Mouse (Mus musculus) mesoderm, embryonic 11.5 days (tissue): Measurements from ENCODE around the gene Fbxw7.
A peak's percentile ranks its signal among the peaks of the same experiment; 100 is the strongest.
"Not testable (repeated sequence)": the region's sequence is repeated elsewhere in the genome, so short reads cannot be mapped to it uniquely, and the experiment has no call there.

Source experiments
- DNase-seq: peaks from one replicate; pipeline ENCODE4 v3.0.0-alpha.2; 2012; ENCODE audit warnings: low read depth, low spot score

Gene Fbxw7

DNA sequence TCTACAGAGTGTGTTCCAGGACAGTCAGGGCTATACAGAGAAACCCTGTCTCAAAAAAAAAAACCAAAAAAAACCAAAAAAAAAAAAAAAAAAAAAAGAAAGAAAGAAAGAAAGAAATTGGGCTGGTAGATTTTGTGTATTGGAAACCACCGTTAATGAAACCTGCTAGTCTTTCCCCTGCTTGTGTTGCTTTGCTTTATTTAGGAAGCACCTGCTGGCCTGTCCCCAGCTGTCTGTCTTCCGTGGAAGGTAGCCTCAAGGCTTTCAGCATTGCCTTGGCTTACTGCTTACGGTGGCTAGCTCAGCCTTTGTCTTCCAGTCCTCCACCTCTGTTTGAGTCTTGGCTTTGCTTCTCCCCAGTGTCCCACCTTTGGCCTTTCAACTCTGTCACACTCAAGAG lies 11.9 kb downstream of the Fbxw7 start:
- DNase-seq, result no peak

DNA sequence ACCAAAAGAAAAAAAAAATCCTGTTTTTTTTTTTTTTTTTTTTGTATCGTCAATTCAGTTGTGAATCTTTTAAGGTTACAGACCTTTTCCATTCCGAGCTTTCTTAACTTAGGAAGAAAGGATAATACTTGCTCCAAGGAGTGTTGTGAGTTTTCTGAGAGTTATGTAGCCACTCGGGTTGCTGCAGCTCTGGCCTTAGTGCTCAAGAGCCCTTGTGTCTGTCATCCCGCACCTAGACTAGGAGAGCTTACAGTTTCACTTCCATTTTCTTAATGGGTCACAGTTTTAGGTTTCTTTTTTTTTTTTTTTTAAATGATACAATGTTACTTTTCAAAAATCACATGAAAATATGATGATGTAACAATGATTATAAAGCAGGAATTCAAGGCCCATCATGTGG lies 12.5 kb downstream of the Fbxw7 start:
- DNase-seq, result no peak

- no peak for DNase-seq
Observed at GRCm38 (mm10) chr3:84829366-84829765, 14.3 kb downstream of the Fbxw7 start.

GRCm38 (mm10) chr3:84836029-84836428 lies 21.0 kb downstream of the Fbxw7 start:
- no peak for DNase-seq

DNA sequence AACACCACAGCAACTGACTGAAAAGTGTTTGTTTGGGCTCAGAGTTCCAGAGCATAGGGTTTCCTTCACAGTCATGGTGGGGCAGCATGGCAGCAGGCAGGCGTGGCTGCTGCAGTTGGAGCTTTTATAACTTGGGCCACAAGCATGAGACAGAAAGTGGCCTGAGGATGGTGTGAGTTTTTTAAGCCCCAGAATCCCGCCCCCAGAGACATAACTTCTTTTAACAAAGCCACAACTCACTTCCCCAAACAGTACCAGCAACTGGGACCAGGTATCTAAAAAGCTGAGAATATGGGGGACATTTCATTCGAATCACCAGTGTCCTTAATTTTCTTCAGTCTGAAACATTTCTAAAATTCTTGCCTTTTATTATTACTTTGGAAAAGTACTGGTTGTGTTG lies 22.9 kb downstream of the Fbxw7 start:
- DNase-seq, result no peak

- DNase-seq, result no peak
Observed at GRCm38 (mm10) chr3:84839499-84839898, 24.4 kb downstream of the Fbxw7 start.

DNA sequence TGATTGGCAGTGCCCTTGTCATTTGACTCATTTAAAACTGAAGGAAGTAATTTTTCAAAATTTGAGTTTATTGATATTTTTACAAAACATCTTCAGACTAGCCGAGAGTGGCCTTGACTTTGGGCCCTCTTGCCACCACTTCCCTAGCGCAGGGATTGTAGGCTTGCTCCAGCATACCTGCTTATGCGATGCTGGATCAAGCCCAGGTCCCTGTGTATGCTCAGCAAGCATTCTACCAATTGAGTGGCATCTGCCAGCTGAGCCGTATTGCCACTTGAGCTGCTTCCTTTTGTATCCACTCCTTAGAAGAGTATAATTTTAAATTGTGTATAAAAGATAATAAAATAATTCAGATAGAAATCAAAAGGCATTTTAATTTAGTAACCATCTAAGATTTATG lies 26.2 kb downstream of the Fbxw7 start:
- DNase-seq, result no peak

DNA sequence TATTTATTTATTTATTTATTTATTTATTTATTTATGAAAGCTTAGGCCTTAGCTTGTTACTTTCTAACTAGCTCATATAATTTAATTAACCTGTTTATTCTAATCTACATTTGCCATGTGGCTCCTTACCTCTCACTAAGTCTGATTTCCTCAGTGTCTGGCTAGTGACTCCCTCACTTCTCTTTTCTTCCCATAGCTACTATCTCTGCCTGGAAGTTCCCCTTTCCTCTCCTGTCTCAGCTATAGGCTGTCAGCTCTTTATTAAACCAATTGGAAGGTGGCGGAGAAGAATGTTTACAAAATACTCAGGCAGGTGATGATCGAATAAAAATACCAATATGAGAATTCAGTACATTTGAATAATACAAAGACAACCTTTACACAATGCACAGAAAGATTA lies 27.7 kb downstream of the Fbxw7 start:
- DNase-seq, result no peak

- peak; percentile 62 for DNase-seq
Observed at GRCm38 (mm10) chr3:84843594-84843993, 28.5 kb downstream of the Fbxw7 start.

DNA sequence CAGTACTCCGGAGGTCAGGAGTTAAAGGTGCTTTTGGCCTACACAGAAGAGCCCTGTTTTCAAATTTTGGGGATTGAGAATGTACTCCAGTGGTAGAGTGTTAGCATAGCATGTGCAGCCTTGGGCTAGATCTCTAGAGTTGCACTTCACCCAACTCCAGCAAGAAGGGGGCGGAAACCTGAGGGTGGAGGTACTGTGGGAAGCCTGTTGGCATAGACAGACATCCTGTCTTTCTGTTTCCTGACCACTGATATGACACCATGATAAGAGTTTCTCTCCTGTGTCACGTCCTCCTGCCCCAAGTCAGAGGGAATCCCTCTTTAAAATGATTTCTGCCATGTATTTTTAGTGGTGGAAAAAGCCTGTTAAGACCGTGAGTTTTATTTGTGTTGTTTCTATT lies 33.7 kb downstream of the Fbxw7 start:
- DNase-seq, result no peak

DNA sequence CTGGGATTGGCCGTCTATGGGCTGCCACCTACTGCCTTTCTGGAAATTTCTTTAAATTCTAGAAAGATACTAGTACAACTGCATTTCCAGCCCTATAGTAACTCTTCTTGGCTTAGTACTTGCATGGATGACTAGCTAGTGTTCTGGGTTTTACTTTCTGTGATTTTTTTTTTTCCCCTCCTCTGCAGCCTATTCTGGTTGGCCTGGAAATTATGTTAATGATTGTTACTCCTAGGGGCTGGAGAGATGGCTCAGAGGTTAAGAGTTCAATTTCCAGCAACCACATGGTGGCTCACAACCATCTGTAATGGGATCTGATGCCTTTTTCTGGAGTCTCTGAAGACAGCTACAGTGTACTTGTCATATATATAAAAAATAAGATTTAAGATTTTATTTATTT lies 35.4 kb downstream of the Fbxw7 start:
- DNase-seq, result no peak

GRCm38 (mm10) chr3:84851801-84852200 lies 36.7 kb downstream of the Fbxw7 start:
- no peak for DNase-seq

GRCm38 (mm10) chr3:84852877-84853276 lies 37.8 kb downstream of the Fbxw7 start:
- DNase-seq, result no peak

GRCm38 (mm10) chr3:84854440-84854839 lies 39.4 kb downstream of the Fbxw7 start:
- DNase-seq, result no peak

DNA sequence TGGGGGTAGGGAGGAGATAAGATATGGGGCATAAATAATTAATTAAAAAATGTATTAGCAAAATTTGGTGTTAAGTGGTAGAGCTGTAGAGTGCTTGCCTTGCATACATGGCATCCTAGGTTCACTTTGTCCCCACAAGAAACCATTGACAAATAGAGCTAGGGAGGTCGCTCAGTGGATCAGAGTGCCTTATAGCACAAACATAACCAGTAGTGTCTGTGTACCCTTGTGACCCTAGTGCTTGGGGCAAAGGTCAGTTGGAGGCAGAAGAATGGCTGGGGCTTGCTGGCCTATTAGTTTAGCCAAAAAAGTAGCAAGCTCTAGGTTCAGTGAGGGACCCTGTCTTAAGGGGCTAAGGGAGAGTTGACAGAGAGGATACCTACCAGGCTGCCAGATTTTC lies 45.6 kb downstream of the Fbxw7 start:
- DNase-seq, result no peak

GRCm38 (mm10) chr3:84861817-84862216 lies 46.7 kb downstream of the Fbxw7 start:
- DNase-seq, result not testable (repeated sequence)

DNA sequence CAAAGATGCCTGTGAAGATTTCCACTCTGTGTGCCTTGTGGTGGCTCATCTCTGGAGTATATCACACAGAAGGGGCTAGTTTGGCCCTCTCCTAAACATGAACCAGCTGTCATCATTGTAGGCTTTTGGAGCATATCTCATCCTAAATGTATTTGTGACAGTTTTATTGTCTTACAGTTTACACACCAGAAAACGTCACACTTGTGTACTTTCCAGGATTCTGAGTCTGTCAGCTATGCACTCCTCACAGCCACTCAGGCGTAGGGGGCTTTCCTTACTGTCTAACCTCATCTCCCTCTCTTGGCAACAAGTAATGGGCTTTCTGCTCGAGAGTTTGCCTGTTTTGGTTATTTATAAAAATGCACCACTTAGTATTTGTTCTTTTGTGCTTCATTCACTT lies 50.6 kb downstream of the Fbxw7 start:
- no peak for DNase-seq

DNA sequence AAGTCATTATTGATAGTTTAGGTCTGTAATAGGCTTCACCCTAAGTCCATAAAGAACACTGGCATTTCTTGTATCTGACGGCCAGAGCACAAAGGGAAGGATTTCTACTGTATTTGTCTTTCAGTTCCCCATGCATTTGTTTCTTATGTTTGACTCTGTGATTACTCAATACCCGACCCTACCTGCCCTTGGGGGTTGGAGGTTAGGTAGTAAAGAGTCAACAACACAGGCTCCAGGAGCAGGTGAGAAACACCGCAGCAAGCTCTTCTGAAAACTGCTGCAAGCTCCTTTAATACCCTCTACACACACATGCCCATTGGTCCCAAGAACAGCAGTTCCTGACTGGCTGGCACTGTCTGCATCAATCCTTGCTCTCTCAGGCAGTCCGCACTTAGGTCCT lies 51.8 kb downstream of the Fbxw7 start:
- no peak for DNase-seq

- no peak for DNase-seq
Observed at GRCm38 (mm10) chr3:84867434-84867975, 52.4 kb downstream of the Fbxw7 start.

- DNase-seq, result peak; percentile 24
Observed at GRCm38 (mm10) chr3:84867991-84868390, 52.9 kb downstream of the Fbxw7 start.

DNA sequence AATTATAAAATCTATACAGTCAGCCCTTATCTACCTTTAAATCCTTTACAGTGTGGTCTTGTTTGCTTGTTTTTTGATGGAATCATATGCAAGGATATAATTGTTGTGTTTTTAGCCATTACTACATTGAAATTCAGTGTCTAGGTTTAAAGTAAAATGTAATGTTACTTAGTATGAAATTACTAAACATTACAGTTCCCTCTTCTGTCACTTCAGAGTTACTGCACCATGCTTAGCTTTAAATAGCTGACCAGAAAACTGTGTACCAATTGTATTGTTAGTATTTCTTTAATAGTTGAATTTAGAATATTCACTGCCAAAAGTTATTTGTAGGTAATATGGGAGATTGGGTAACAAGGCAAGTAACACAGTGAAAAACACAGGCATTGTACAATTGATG lies 55.1 kb downstream of the Fbxw7 start:
- no peak for DNase-seq

DNA sequence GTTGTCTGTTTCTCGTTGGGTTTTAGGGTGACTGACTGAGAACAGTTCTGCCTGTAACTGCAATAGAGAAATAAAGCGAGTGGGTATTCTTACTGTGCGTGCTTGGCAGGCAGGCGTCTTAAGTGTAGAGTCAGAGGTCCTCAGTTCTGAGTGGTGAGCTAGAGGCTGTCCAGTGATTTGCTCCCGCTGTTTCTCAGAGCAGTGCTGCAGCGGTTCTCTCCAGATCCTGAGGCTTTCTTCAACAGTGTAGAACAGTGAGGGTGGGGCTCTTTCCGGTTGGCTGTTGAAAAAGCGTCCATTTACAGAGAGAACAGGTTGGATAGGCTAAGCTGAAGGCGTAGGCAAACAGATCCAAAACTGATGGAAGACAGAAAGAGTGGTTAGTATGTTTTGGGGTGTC lies 60.2 kb downstream of the Fbxw7 start:
- no peak for DNase-seq

DNA sequence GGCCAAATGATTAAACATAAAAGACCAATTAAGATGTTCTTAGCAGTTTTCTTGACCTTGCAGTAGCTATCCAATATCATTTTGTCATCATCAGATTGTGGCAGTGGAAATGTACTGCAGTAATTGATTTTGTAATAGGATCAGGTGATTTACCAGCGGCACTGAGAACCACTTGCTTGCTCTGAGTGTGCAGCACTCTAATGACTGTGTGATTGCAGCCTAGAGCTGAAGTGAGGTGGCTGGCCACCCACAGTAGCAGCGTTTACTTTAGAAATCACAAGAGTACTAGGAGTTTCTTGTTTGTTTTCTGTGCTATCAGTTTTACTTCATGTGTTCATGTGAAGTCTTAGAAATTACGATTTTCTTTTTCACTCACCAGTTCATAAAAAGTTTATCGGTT lies 61.1 kb downstream of the Fbxw7 start:
- peak; percentile 13 for DNase-seq

DNA sequence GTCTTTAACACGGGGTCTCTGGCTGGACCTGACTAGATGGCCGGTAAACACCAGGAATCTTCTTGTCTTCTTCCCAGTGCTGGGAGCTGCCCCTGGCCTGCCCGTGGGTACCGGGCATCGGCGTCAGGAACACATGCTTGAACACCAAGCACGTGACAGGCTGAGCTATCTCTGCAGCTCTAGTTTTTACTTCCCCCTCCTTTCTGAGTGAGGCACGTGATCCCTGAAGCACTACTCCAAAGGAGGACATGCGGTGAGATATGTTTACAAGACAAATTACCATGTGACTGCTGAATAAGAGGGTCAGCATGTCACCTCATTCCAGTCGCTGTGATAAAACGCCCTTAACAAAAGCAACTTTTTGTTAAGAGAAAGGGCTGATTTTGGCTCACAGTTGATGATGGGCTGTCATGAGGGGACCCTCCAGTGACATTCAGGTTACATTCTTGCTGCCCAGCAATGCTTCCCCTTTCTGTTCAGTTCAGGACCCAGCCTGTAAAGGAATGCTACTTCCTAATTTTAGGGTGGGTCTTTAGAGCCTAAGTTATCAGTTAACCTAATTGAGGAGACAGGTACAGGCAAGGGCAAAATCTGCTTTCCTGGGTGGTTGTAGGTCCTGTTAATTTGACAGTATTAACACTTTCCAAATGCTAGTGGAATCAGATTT lies 68.9 kb downstream of the Fbxw7 start:
- DNase-seq, result peak; percentile 24
